Mouse (Mus musculus) myocyte (in vitro differentiated cells): ENCODE measurements around the gene Tfeb. TPM values are rescaled to one million over a fixed set of nuclear protein-coding genes. Genes with fewer than 3 reads are reported as not detected.

Experiments
- H3K27me3 ChIP-seq: one replicate; pipeline ENCODE4 v1.6.1; 2011; ENCODE audit not compliant: control insufficient read depth, insufficient read depth, insufficient read length
- H3K36me3 ChIP-seq: one replicate; pipeline ENCODE4 v1.6.1; 2011; ENCODE audit not compliant: control insufficient read depth, insufficient read depth
- H3K4me2 ChIP-seq: one replicate; pipeline ENCODE4 v1.6.1; 2011; ENCODE audit warnings: low read depth, control low read depth
- H3K4me3 ChIP-seq: one replicate; pipeline ENCODE4 v1.5.1; 2011; ENCODE audit warnings: mild to moderate bottlenecking, control low read depth, moderate library complexity
- H3K79me2 ChIP-seq: one replicate; pipeline ENCODE4 v1.6.1; 2011; ENCODE audit not compliant: control insufficient read depth, insufficient read depth
- H3ac ChIP-seq: one replicate; pipeline ENCODE4 v1.6.1; 2011; ENCODE audit not compliant: control insufficient read depth, insufficient read length
- CEBPB ChIP-seq: IDR thresholded peaks from 2 replicates; pipeline ENCODE4 v1.6.1; 2011; ENCODE audit warnings: mild to moderate bottlenecking, moderate library complexity; ENCODE audit not compliant: poor library complexity, insufficient read depth, severe bottlenecking
- E2F4 ChIP-seq: IDR thresholded peaks from one replicate; pipeline ENCODE4 v1.6.1; 2011; ENCODE audit warnings: mild to moderate bottlenecking, control low read depth, moderate library complexity; ENCODE audit not compliant: insufficient read depth
- MAX ChIP-seq: IDR thresholded peaks from one replicate; pipeline ENCODE4 v1.6.1; 2011; ENCODE audit warnings: low read depth, mild to moderate bottlenecking, control low read depth
- MYOD1 ChIP-seq, 3 experiments: IDR thresholded peaks; one replicate each; pipeline ENCODE4 v1.6.1; 2011; ENCODE audit warnings: control low read depth in 2 of 3, low read depth in 2 of 3, mild to moderate bottlenecking in 2 of 3, moderate library complexity in 1 of 3; ENCODE audit not compliant: insufficient read length in 2 of 3, control insufficient read depth in 1 of 3
- MYOG ChIP-seq, 3 experiments: IDR thresholded peaks; one replicate each; pipeline ENCODE4 v1.6.1; 2011; ENCODE audit warnings: control low read depth in 2 of 3, low read depth in 2 of 3, mild to moderate bottlenecking in 2 of 3; ENCODE audit not compliant: insufficient read length in 2 of 3, control insufficient read depth in 1 of 3, insufficient read depth in 1 of 3
- POLR2A ChIP-seq: IDR thresholded peaks from one replicate; pipeline ENCODE4 v1.6.1; 2011; ENCODE audit warnings: low read depth, mild to moderate bottlenecking, control low read depth, moderate library complexity; ENCODE audit not compliant: insufficient read length
- POLR2AphosphoS2 ChIP-seq: IDR thresholded peaks from one replicate; pipeline ENCODE4 v1.6.1; 2011; ENCODE audit warnings: low read depth, control low read depth; ENCODE audit not compliant: insufficient read length
- REST ChIP-seq: IDR thresholded peaks from one replicate; pipeline ENCODE4 v1.6.1; 2011; ENCODE audit warnings: mild to moderate bottlenecking, control low read depth, moderate library complexity; ENCODE audit not compliant: insufficient read depth, insufficient read length
- SRF ChIP-seq: IDR thresholded peaks from one replicate; pipeline ENCODE4 v1.6.1; 2011; ENCODE audit warnings: low read depth; ENCODE audit not compliant: control insufficient read depth, insufficient read length
- TCF12 ChIP-seq: IDR thresholded peaks from one replicate; pipeline ENCODE4 v1.6.1; 2011; ENCODE audit warnings: mild to moderate bottlenecking, control low read depth; ENCODE audit not compliant: poor library complexity, insufficient read depth, severe bottlenecking
- TCF3 ChIP-seq: IDR thresholded peaks from one replicate; pipeline ENCODE4 v1.6.1; 2011; ENCODE audit warnings: low read depth, control low read depth; ENCODE audit not compliant: insufficient read length
- USF1 ChIP-seq: IDR thresholded peaks from one replicate; pipeline ENCODE4 v1.6.1; 2011; ENCODE audit warnings: low read depth, mild to moderate bottlenecking, control low read depth, moderate library complexity
- polyA plus RNA-seq: library from polyadenylated mRNA; unstranded; fragments of >200 nt; fragmentation: generic; extraction: Trizol; gene quantifications from one replicate; pipeline ENCODE4 v1.2.1, GENCODE M21; 2012; ENCODE audit warnings: missing spikeins

Gene Tfeb
- polyA plus RNA-seq, 1 experiment, result 16.5 TPM

DNA sequence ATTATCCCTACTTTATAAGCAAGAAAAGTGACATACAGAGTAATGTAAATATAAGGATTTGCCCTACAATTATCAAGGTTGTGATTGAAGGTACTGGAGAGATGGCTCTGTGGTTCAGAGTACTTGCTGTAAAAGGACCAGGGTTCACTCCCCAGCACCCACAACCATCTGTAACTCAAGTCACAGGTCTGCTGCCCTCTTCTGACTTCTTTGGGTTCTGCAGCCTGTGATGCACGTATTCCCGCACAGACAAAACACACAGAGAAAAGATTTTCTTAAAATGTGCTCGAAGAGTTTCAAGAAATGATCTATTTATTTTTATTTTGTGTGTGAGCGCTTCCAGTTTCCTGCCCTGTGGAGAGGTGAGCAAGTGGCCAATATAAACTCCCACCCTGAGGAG is 66.8 kb downstream of the Tfeb start:
- no peaks in the 10 kb centered on the region for H3K27me3 ChIP-seq
- H3ac ChIP-seq, result no peak overlapping the region
- no peaks in the 10 kb centered on the region for H3K36me3 ChIP-seq
- H3K4me2 ChIP-seq, result no peak overlapping the region
- no peak for TF ChIP-seq CEBPB
- TF ChIP-seq POLR2A, result no peak
- no peak for TF ChIP-seq USF1
- no peak for TF ChIP-seq MYOG (IDR thresholded peaks at IDR 0.05; ENCODE audit: control insufficient read depth in 1 of 3, insufficient read depth in 1 of 3, insufficient read length in 2 of 3, low read depth in 2 of 3)
- TF ChIP-seq E2F4, result no peak
- no peak for TF ChIP-seq POLR2AphosphoS2
- TF ChIP-seq MAX, result no peak
- no peak for TF ChIP-seq REST
- no peak for TF ChIP-seq MYOD1 (IDR thresholded peaks at IDR 0.05; ENCODE audit: control insufficient read depth in 1 of 3, insufficient read length in 2 of 3, low read depth in 2 of 3)
- no peak for TF ChIP-seq TCF12
- TF ChIP-seq TCF3, result no peak
- TF ChIP-seq SRF, result no peak
- no peak overlapping the region for H3K4me3 ChIP-seq
- no peaks in the 10 kb centered on the region for H3K79me2 ChIP-seq

- Histone ChIP-seq H3K79me2 (no peaks in the 10 kb centered on the region), H3K27me3 (no peaks in the 10 kb centered on the region), H3K4me3 (no peak overlapping the region), H3K4me2 (no peak overlapping the region), H3K36me3 (no peaks in the 10 kb centered on the region), H3ac (no peak overlapping the region)
- TF ChIP-seq SRF (no peak), TCF12 (no peak), POLR2A (no peak), POLR2AphosphoS2 (no peak), MAX (no peak), USF1 (no peak), MYOD1 (IDR thresholded peaks at IDR 0.05; ENCODE audit: control insufficient read depth in 1 of 3, insufficient read length in 2 of 3, low read depth in 2 of 3) (no peak), E2F4 (no peak), TCF3 (no peak), MYOG (IDR thresholded peaks at IDR 0.05; ENCODE audit: control insufficient read depth in 1 of 3, insufficient read depth in 1 of 3, insufficient read length in 2 of 3, low read depth in 2 of 3) (no peak), REST (no peak), CEBPB (no peak)
Measured at GRCm38 (mm10) chr17:47805047-47805835, 68.4 kb downstream of the Tfeb start.

GRCm38 (mm10) chr17:47806230-47806629 is 69.4 kb downstream of the Tfeb start:
- no peaks in the 10 kb centered on the region for H3K36me3 ChIP-seq
- H3K27me3 ChIP-seq, result peaks cover under 1% of the 10 kb centered on the region
- H3K4me2 ChIP-seq, result no peak overlapping the region
- no peak overlapping the region for H3K4me3 ChIP-seq
- H3K79me2 ChIP-seq, result no peaks in the 10 kb centered on the region
- TF ChIP-seq E2F4, result no peak
- TF ChIP-seq MYOD1 (IDR thresholded peaks at IDR 0.05; ENCODE audit: control insufficient read depth in 1 of 3, insufficient read length in 2 of 3, low read depth in 2 of 3), result no peak
- TF ChIP-seq TCF12, result no peak
- TF ChIP-seq REST, result no peak
- TF ChIP-seq USF1, result no peak
- no peak for TF ChIP-seq SRF
- no peak for TF ChIP-seq POLR2AphosphoS2
- no peak for TF ChIP-seq CEBPB
- TF ChIP-seq TCF3, result no peak
- TF ChIP-seq POLR2A, result no peak
- no peak for TF ChIP-seq MAX
- TF ChIP-seq MYOG (IDR thresholded peaks at IDR 0.05; ENCODE audit: control insufficient read depth in 1 of 3, insufficient read depth in 1 of 3, insufficient read length in 2 of 3, low read depth in 2 of 3), result no peak
- H3ac ChIP-seq, result no peak overlapping the region

DNA sequence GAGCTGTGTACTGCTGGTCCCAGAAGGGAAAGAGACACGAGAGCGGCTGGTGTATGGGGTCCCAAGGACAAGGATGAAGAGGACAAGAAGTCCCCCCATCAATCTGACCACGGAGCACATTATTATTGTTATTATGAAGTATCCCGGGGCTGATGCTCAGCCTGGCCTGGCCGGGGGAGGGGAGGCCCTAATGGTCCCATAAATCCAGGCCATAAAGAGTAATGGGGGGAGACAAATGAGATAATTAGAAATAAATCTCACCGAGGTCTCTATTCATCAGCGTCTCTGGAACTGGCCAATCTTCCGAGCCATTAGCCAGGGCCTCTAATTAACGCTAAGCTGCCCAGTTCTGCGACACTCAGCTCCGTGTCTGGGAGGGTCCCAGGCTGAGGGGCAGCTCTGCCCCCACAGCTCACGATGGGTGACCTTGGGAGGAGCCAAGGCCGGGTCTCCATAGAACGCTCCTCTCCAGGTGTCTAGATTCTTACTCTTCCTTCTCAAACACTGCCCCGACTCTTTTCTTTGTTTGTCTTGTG is 74.5 kb downstream of the Tfeb start:
- H3K4me2 ChIP-seq, result no peak overlapping the region
- H3K36me3 ChIP-seq, result no peaks in the 10 kb centered on the region
- H3K27me3 ChIP-seq, result peaks cover 27% of the 10 kb centered on the region
- H3ac ChIP-seq, result no peak overlapping the region
- no peaks in the 10 kb centered on the region for H3K79me2 ChIP-seq
- H3K4me3 ChIP-seq, result no peak overlapping the region
- TF ChIP-seq MYOD1 (IDR thresholded peaks at IDR 0.05; ENCODE audit: control insufficient read depth in 1 of 3, insufficient read length in 2 of 3, low read depth in 2 of 3), result no peak
- TF ChIP-seq CEBPB, result no peak
- no peak for TF ChIP-seq TCF12
- TF ChIP-seq POLR2AphosphoS2, result no peak
- no peak for TF ChIP-seq MAX
- no peak for TF ChIP-seq SRF
- TF ChIP-seq MYOG (IDR thresholded peaks at IDR 0.05; ENCODE audit: control insufficient read depth in 1 of 3, insufficient read depth in 1 of 3, insufficient read length in 2 of 3, low read depth in 2 of 3), result no peak
- no peak for TF ChIP-seq USF1
- no peak for TF ChIP-seq E2F4
- TF ChIP-seq POLR2A, result no peak
- TF ChIP-seq REST, result no peak
